Mouse (Mus musculus): ENCODE measurements around the gene Psen2. TPM values are rescaled to one million over a fixed set of nuclear protein-coding genes. Genes with fewer than 3 reads are reported as not detected.
A peak's percentile ranks its signal among the peaks of the same experiment; 100 is the strongest.

Gene Psen2
- total RNA-seq, 2 experiments from 2014 or later = 19.5 to 25.4 TPM

GRCm38 (mm10) chr1:180210781-180211271, 52.4 kb downstream of the Psen2 start:
- no peak for DNase-seq (ENCODE audit: extremely low spot score in 1 of 2, low spot score in 1 of 2)

- no peak for DNase-seq (ENCODE audit: extremely low spot score in 1 of 2, low spot score in 1 of 2)
Observed at GRCm38 (mm10) chr1:180210031-180210432, 53.2 kb downstream of the Psen2 start.

- no peak for DNase-seq (ENCODE audit: extremely low spot score in 1 of 2, low spot score in 1 of 2)
Observed at GRCm38 (mm10) chr1:180208370-180208769, 54.9 kb downstream of the Psen2 start.

- no peak for DNase-seq (ENCODE audit: extremely low spot score in 1 of 2, low spot score in 1 of 2)
Observed at GRCm38 (mm10) chr1:180200722-180201121, 62.5 kb downstream of the Psen2 start.

GRCm38 (mm10) chr1:180199715-180200050, 63.6 kb downstream of the Psen2 start:
- no peak for DNase-seq (ENCODE audit: extremely low spot score in 1 of 2, low spot score in 1 of 2)

GRCm38 (mm10) chr1:180198959-180199714, 64.1 kb downstream of the Psen2 start, which contains the start of gene Coq8a:
TSS of gene Coq8a (minus strand) at chr1:180199602.
- DNase-seq (ENCODE audit: extremely low spot score in 1 of 2, low spot score in 1 of 2) = no peak

GRCm38 (mm10) chr1:180197956-180198355, 65.3 kb downstream of the Psen2 start:
- DNase-seq (ENCODE audit: extremely low spot score in 1 of 2, low spot score in 1 of 2) = no peak

GRCm38 (mm10) chr1:180196508-180196907, 66.7 kb downstream of the Psen2 start:
- no peak for DNase-seq (ENCODE audit: extremely low spot score in 1 of 2, low spot score in 1 of 2)

- peak; percentile 83 to 93 for DNase-seq (ENCODE audit: extremely low spot score in 1 of 2, low spot score in 1 of 2)
Observed at GRCm38 (mm10) chr1:180195703-180196381, 67.4 kb downstream of the Psen2 start.

GRCm38 (mm10) chr1:180194781-180195471, 68.3 kb downstream of the Psen2 start:
- peak in 1 of 2 experiments; percentile 14 for DNase-seq (ENCODE audit: extremely low spot score in 1 of 2, low spot score in 1 of 2)

GRCm38 (mm10) chr1:180194048-180194447, 69.2 kb downstream of the Psen2 start:
- DNase-seq (ENCODE audit: extremely low spot score in 1 of 2, low spot score in 1 of 2) = no peak

- no peak for DNase-seq (ENCODE audit: extremely low spot score in 1 of 2, low spot score in 1 of 2)
Observed at GRCm38 (mm10) chr1:180193391-180193935, 69.8 kb downstream of the Psen2 start.

GRCm38 (mm10) chr1:180192866-180193265, 70.4 kb downstream of the Psen2 start:
- DNase-seq (ENCODE audit: extremely low spot score in 1 of 2, low spot score in 1 of 2) = no peak

- no peak for DNase-seq (ENCODE audit: extremely low spot score in 1 of 2, low spot score in 1 of 2)
Observed at GRCm38 (mm10) chr1:180191651-180192220, 71.5 kb downstream of the Psen2 start.

- DNase-seq (ENCODE audit: extremely low spot score in 1 of 2, low spot score in 1 of 2) = no peak
Observed at GRCm38 (mm10) chr1:180191112-180191511, 72.1 kb downstream of the Psen2 start.

- no peak for DNase-seq (ENCODE audit: extremely low spot score in 1 of 2, low spot score in 1 of 2)
Observed at GRCm38 (mm10) chr1:180188951-180189350, 74.3 kb downstream of the Psen2 start.

GRCm38 (mm10) chr1:180186371-180186770, 76.9 kb downstream of the Psen2 start:
- no peak for DNase-seq (ENCODE audit: extremely low spot score in 1 of 2, low spot score in 1 of 2)

- DNase-seq (ENCODE audit: extremely low spot score in 1 of 2, low spot score in 1 of 2) = no peak
Observed at GRCm38 (mm10) chr1:180185877-180186276, 77.4 kb downstream of the Psen2 start.

GRCm38 (mm10) chr1:180184768-180185167, 78.5 kb downstream of the Psen2 start:
- no peak for DNase-seq (ENCODE audit: extremely low spot score in 1 of 2, low spot score in 1 of 2)

GRCm38 (mm10) chr1:180183525-180184159, 79.6 kb downstream of the Psen2 start:
- DNase-seq (ENCODE audit: extremely low spot score in 1 of 2, low spot score in 1 of 2) = no peak
